Mouse (Mus musculus) embryonic facial prominence, embryonic 12.5 days (tissue): ENCODE results near the gene Pnmt. TPM values are rescaled to one million over a fixed set of nuclear protein-coding genes. Genes with fewer than 3 reads are reported as not detected.

Experiments
- ATAC-seq: fragments of 200-750 bp; cut with Nextera tagmentation; 2 replicates; pipeline ENCODE4 v1.8.0; 2017; ENCODE audit not compliant: insufficient number of reproducible peaks, insufficient read depth, low FRiP score, low TSS enrichment
- H3K27ac ChIP-seq: fragments of 300-500 bp; sonication (generic); 2 replicates; pipeline ENCODE4 v1.5.1; 2016; ENCODE audit warnings: mild to moderate bottlenecking
- H3K27me3 ChIP-seq: fragments of 300-500 bp; sonication (generic); 2 replicates; pipeline ENCODE4 v1.6.1; 2016; ENCODE audit warnings: mild to moderate bottlenecking, moderate library complexity
- H3K36me3 ChIP-seq: fragments of 300-500 bp; sonication (generic); 2 replicates; pipeline ENCODE4 v1.6.1; 2016; ENCODE audit warnings: mild to moderate bottlenecking
- H3K4me1 ChIP-seq: fragments of 300-500 bp; sonication (generic); 2 replicates; pipeline ENCODE4 v1.6.1; 2016
- H3K4me2 ChIP-seq: fragments of 300-500 bp; sonication (generic); replicated peaks from 2 replicates; pipeline ENCODE4 v1.6.1; 2016; ENCODE audit warnings: mild to moderate bottlenecking, moderate library complexity
- H3K4me3 ChIP-seq: fragments of 300-500 bp; sonication (generic); 2 replicates; pipeline ENCODE4 v1.5.1; 2016; ENCODE audit warnings: mild to moderate bottlenecking
- H3K9ac ChIP-seq: fragments of 300-500 bp; sonication (generic); 2 replicates; pipeline ENCODE4 v1.6.1; 2016; ENCODE audit warnings: mild to moderate bottlenecking, moderate library complexity
- H3K9me3 ChIP-seq: fragments of 300-500 bp; sonication (generic); 2 replicates; pipeline ENCODE4 v1.6.1; 2016; ENCODE audit warnings: mild to moderate bottlenecking, moderate library complexity
- WGBS: fragments of 180-500 bp; shearing (Covaris S2); methylation state at CpG from one replicate; pipeline ENCODE4 v1.1.7; 2016; 5-methylcytosine and 5-hydroxymethylcytosine counted together
- polyA plus RNA-seq: library from polyadenylated mRNA; unstranded; fragments of >200 nt; fragmentation: Nextera tagmentation; extraction: Ambion mirVana; gene quantifications from 2 replicates; pipeline ENCODE4 v1.2.1, GENCODE M21; 2016

The Pnmt gene
- polyA plus RNA-seq, 1 experiment from 2014 or later: 0.33 TPM

GRCm38 (mm10) chr11:98431743-98432502, 45.7 kb downstream of the Pnmt start:
- WGBS: 79% methylated on average over 9 of the region's 9 CpGs
- ATAC-seq: no peak
- Histone ChIP-seq H3K27ac (no peak overlapping the region), H3K4me3 (no peak overlapping the region), H3K4me1 (no peaks in the 10 kb centered on the region), H3K9me3 (no peaks in the 10 kb centered on the region), H3K27me3 (no peaks in the 10 kb centered on the region), H3K9ac (no peak overlapping the region), H3K36me3 (peaks cover 86% of the 10 kb centered on the region), H3K4me2 (no peak overlapping the region)

DNA sequence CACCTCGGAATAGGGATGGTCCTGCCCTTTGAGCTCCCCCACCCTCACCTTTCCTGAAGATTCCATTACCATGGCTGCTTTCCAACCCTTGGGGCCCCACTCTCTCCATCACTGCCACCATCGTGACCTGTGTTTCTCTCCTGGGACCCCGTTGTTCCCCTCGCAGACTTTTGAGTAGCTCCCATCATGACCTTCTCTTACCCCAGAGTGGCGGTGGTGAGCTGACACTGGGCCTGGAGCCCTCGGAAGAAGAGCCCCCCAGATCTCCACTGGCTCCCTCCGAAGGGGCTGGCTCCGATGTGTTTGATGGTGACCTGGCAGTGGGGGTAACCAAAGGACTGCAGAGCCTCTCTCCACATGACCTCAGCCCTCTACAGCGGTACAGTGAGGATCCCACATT, 49.5 kb downstream of the Pnmt start:
- H3K27ac ChIP-seq: no peak overlapping the region
- ATAC-seq: no peak
- H3K9me3 ChIP-seq: no peaks in the 10 kb centered on the region
- no peak overlapping the region for H3K4me3 ChIP-seq
- no peak overlapping the region for H3K9ac ChIP-seq
- peaks cover 6% of the 10 kb centered on the region; the same call in 1 of the 2 replicates for H3K4me1 ChIP-seq
- no peaks in the 10 kb centered on the region for H3K27me3 ChIP-seq
- H3K36me3 ChIP-seq: peaks cover 56% of the 10 kb centered on the region
- WGBS: 94% methylated on average over 9 of the region's 9 CpGs
- no peak overlapping the region for H3K4me2 ChIP-seq

- Histone ChIP-seq H3K27me3 (no peaks in the 10 kb centered on the region), H3K9me3 (no peaks in the 10 kb centered on the region), H3K4me1 (peaks cover 6% of the 10 kb centered on the region; the same call in 1 of the 2 replicates), H3K27ac (no peak overlapping the region), H3K9ac (no peak overlapping the region), H3K4me3 (no peak overlapping the region), H3K4me2 (no peak overlapping the region), H3K36me3 (peaks cover 49% of the 10 kb centered on the region)
- ATAC-seq: no peak
- 84% methylated on average over 6 of the region's 6 CpGs for WGBS
Measured at GRCm38 (mm10) chr11:98437441-98437840, 51.2 kb downstream of the Pnmt start.

Other genes starting within 250 kb of the Pnmt start
- gene Fbxl20, start 236.0 kb upstream of the Pnmt start, polyA plus RNA-seq: 25.9 and 30.6 TPM in 2 replicates
- 71.6 and 80.7 TPM in 2 replicates for gene Med1, start 193.2 kb upstream of the Pnmt start, polyA plus RNA-seq
- 15.9 and 16.7 TPM in 2 replicates for gene Cdk12, start 183.4 kb upstream of the Pnmt start, polyA plus RNA-seq
- 0.27 and 0.61 TPM in 2 replicates for gene Neurod2, start 56.8 kb upstream of the Pnmt start, polyA plus RNA-seq
- gene Ppp1r1b, start 38.0 kb upstream of the Pnmt start, polyA plus RNA-seq: 0.39 and 1.0 TPM in 2 replicates
- 39.6 and 47.6 TPM in 2 replicates for gene Stard3, start 28.1 kb upstream of the Pnmt start, polyA plus RNA-seq
- gene Tcap, start 2.6 kb upstream of the Pnmt start, polyA plus RNA-seq: 1.5 and 1.7 TPM in 2 replicates
- gene Pgap3, start 14.0 kb downstream of the Pnmt start, polyA plus RNA-seq: 9.8 and 10.4 TPM in 2 replicates
- 47.4 and 49.4 TPM in 2 replicates for gene Erbb2, start 26.0 kb downstream of the Pnmt start, polyA plus RNA-seq
- 78.4 and 85.6 TPM in 2 replicates for gene Mien1, start 52.5 kb downstream of the Pnmt start, polyA plus RNA-seq
- gene Grb7, start 59.9 kb downstream of the Pnmt start, polyA plus RNA-seq: 7.3 and 7.7 TPM in 2 replicates
- 0.24 and 0.47 TPM in 2 replicates for gene Ikzf3, start 159.6 kb downstream of the Pnmt start, polyA plus RNA-seq
- not detected in 2 replicates for gene Zpbp2, start 164.6 kb downstream of the Pnmt start, polyA plus RNA-seq
- gene Ormdl3, start 200.9 kb downstream of the Pnmt start, polyA plus RNA-seq: 62.8 and 64.2 TPM in 2 replicates
- not detected in 2 replicates for gene Lrrc3c, start 211.8 kb downstream of the Pnmt start, polyA plus RNA-seq
- gene Gm12355, start 239.2 kb downstream of the Pnmt start, polyA plus RNA-seq: 1.1 TPM in 2 replicates
- not detected in 2 replicates for gene Gsdma3, start 239.9 kb downstream of the Pnmt start, polyA plus RNA-seq